Mouse (Mus musculus) embryonic facial prominence, embryonic 13.5 days (tissue): ENCODE results near the gene Gm16430. TPM values are rescaled to one million over a fixed set of nuclear protein-coding genes. Genes with fewer than 3 reads are reported as not detected.
"Not testable (repeated sequence)": the region's sequence is repeated elsewhere in the genome, so short reads cannot be mapped to it uniquely, and the experiment has no call there.

Experiments
- ATAC-seq: fragments of 200-750 bp; cut with Nextera tagmentation; 2 replicates; pipeline ENCODE4 v1.8.0; 2017; ENCODE audit warnings: low read depth; ENCODE audit not compliant: insufficient number of reproducible peaks, insufficient read depth, low FRiP score, low TSS enrichment
- H3K27ac ChIP-seq: fragments of 300-500 bp; sonication (generic); 2 replicates; pipeline ENCODE4 v1.5.1; 2015; ENCODE audit warnings: moderate library complexity, mild to moderate bottlenecking, inconsistent platforms
- H3K27me3 ChIP-seq: fragments of 300-500 bp; sonication (generic); 2 replicates; pipeline ENCODE4 v1.6.1; 2015; ENCODE audit warnings: mild to moderate bottlenecking, inconsistent platforms
- H3K36me3 ChIP-seq: fragments of 300-500 bp; sonication (generic); 2 replicates; pipeline ENCODE4 v1.6.1; 2015; ENCODE audit warnings: mild to moderate bottlenecking, inconsistent platforms
- H3K4me1 ChIP-seq: fragments of 300-500 bp; sonication (generic); 2 replicates; pipeline ENCODE4 v1.6.1; 2015; ENCODE audit warnings: inconsistent platforms
- H3K4me2 ChIP-seq: fragments of 300-500 bp; sonication (generic); 2 replicates; pipeline ENCODE4 v1.6.1; 2015; ENCODE audit warnings: moderate library complexity, mild to moderate bottlenecking, inconsistent platforms
- H3K4me3 ChIP-seq: fragments of 300-500 bp; sonication (generic); 2 replicates; pipeline ENCODE4 v1.5.1; 2015; ENCODE audit warnings: mild to moderate bottlenecking, inconsistent platforms
- H3K9ac ChIP-seq: fragments of 300-500 bp; sonication (generic); 2 replicates; pipeline ENCODE4 v1.6.1; 2015; ENCODE audit warnings: mild to moderate bottlenecking, inconsistent platforms
- H3K9me3 ChIP-seq: fragments of 300-500 bp; sonication (generic); 2 replicates; pipeline ENCODE4 v1.6.1; 2016; ENCODE audit warnings: inconsistent platforms
- WGBS: fragments of 180-500 bp; shearing (Covaris S2); methylation state at CpG from one replicate; pipeline ENCODE4 v1.1.7; 2015; ENCODE audit warnings: mixed read lengths; 5-methylcytosine and 5-hydroxymethylcytosine counted together
- polyA plus RNA-seq: library from polyadenylated mRNA; unstranded; fragments of >200 nt; fragmentation: Nextera tagmentation; extraction: Ambion mirVana; gene quantifications from 2 replicates; pipeline ENCODE4 v1.2.1, GENCODE M21; 2015

Gm16430 gene
- not detected in 2 replicates for polyA plus RNA-seq

GRCm38 (mm10) chrX:54621911-54622310 is at the start of gene Gm16430:
Gm16430 (plus strand) TSS chrX:54622211.
- no CpG with 5 or more reads among the region's 7 CpGs for WGBS
- ATAC-seq, H3K36me3 ChIP-seq, H3K27ac ChIP-seq, H3K4me2 ChIP-seq, H3K27me3 ChIP-seq, H3K4me1 ChIP-seq, H3K9ac ChIP-seq, H3K4me3 ChIP-seq, H3K9me3 ChIP-seq: not testable (repeated sequence)

Other genes with a start within 250 kb of the Gm16430 start
- not detected in 2 replicates for gene Gm16405, start 91.0 kb upstream of the Gm16430 start, polyA plus RNA-seq